Mouse (Mus musculus) brain, embryonic 14.5 days (tissue): ENCODE measurements at regions not wholly inside any gene's neighbourhood (a gene's known extent, or its start where the extent isn't known, plus 50 kb on each side); places are given as distances from the start of the nearest gene placed in this dataset.

Experiments used
- DNase-seq: peaks from one replicate; pipeline ENCODE4 v3.0.0-alpha.2; 2011; ENCODE audit warnings: low read depth
- CTCF ChIP-seq: fragments of 200-500 bp; IDR thresholded peaks from 2 replicates; pipeline ENCODE4 v1.5.1; 2012; ENCODE audit warnings: inconsistent platforms, mild to moderate bottlenecking, moderate library complexity, borderline replicate concordance; ENCODE audit not compliant: insufficient read depth, insufficient read length; ENCODE audit errors: extremely low read depth
- POLR2A ChIP-seq: fragments of 200-500 bp; IDR thresholded peaks from 2 replicates; pipeline ENCODE4 v1.6.1; 2012; ENCODE audit warnings: mild to moderate bottlenecking, inconsistent platforms, borderline replicate concordance; ENCODE audit not compliant: poor library complexity, insufficient read depth, insufficient read length, severe bottlenecking; ENCODE audit errors: extremely low read depth

- no peak for TF ChIP-seq CTCF
- no peak for TF ChIP-seq POLR2A
- no peak for DNase-seq
Observed at GRCm38 (mm10) chr8:15840632-15841252, 794.9 kb upstream of the BB014433 start.

GRCm38 (mm10) chr8:15832752-15833151 lies 786.9 kb upstream of the BB014433 start:
- no peak for TF ChIP-seq POLR2A
- no peak for TF ChIP-seq CTCF
- DNase-seq: no peak

- TF ChIP-seq POLR2A (no peak), CTCF (peak; percentile 20; the same call in 1 of the 2 replicates)
- DNase-seq: peak; percentile 64
Observed at GRCm38 (mm10) chr8:15821579-15822191, 775.8 kb upstream of the BB014433 start.

GRCm38 (mm10) chr8:15788421-15788820 lies 742.5 kb upstream of the BB014433 start:
- DNase-seq: no peak
- TF ChIP-seq CTCF (no peak), POLR2A (no peak)
